Mouse (Mus musculus): ENCODE measurements at regions not wholly inside any gene's neighbourhood (a gene's known extent, or its start where the extent isn't known, plus 50 kb on each side); places are given as distances from the start of the nearest gene placed in this dataset.

DNA sequence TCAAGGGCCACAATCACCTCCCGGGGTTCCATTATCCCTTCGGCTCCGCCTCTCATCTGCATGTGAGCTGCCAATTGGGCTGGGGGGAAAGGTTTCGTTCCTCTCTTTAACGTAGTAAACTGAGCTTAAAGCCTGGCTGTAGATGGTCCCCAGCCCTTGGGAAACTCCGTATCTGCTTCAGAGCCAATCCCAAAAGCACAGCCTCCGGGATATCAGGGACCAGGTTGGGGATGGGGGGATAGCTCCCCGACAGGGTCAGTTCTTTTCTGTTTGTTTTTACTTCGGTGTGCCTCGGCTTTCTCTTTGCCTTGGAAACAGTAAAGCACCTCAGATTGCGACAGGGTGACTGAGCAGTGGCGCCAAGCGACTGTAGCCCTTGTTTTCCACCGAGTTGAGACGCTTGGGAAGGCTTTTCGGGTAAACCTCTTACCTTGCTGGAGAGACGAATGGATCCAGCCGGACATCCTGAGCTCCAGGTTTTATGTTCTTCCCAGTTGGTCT lies 64.5 kb downstream of the Tfap2c start:
- DNase-seq = no peak

DNA sequence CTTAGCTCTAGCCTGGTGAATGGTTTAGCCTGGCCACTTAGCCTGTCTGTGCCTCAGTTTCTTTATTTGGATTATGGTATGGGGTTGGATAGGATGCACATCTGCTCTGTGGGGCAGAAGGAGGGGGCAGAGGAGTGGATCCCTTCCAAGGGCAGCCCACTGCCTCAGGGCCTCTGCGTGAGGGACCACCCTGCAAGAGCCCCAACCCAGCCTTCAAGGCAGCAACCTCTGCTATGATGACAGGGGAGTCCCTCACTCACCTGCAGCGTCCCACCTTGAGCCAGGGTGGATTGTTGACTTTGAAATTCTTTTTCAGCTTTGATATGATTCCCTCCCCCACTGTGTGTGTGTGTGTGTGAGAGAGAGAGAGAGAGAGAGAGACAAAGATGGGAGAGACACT lies 65.8 kb downstream of the Tfap2c start:
- no peak for DNase-seq

GRCm38 (mm10) chr2:172615582-172615981 lies 66.2 kb downstream of the Tfap2c start:
- DNase-seq = no peak

DNA sequence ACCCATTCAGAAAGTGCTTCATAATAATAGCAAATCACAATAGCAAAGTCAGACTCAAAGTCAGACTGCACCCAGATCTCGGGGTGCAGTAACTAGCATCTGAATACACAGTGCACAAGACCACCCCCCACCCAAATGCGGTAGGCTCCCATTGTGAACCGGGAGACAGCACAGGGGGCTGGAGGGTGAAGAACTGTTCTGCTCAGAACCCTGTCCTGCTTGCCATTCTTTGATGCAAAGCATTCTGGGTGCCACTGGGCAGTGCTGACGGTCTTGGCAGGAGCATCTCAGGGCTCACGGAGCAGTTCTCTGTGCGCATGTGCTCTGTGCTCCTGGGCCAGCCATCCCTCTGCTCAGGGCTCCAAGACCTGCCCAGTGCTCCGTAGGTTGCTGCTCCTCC lies 69.8 kb downstream of the Tfap2c start:
- no peak for DNase-seq

DNA sequence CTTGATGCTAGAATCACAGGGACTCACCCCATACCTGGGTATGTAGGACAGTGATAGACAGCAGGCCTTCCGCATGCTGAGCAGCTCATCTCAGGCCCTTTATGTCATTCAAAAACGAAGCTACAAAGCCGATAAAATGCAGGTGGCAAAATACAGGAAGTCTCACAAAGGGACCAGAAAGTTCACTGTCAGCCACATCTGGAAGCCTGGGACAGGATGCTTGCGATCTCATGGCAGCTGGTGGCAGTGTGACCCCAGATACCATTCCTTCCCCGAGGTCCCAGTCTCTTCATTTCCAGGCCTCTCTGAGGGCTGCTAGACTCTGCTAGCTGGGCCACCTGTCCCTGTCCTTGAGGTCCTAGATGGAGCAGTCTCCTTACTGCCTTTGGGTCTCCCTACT lies 70.6 kb downstream of the Tfap2c start:
- no peak for DNase-seq

DNA sequence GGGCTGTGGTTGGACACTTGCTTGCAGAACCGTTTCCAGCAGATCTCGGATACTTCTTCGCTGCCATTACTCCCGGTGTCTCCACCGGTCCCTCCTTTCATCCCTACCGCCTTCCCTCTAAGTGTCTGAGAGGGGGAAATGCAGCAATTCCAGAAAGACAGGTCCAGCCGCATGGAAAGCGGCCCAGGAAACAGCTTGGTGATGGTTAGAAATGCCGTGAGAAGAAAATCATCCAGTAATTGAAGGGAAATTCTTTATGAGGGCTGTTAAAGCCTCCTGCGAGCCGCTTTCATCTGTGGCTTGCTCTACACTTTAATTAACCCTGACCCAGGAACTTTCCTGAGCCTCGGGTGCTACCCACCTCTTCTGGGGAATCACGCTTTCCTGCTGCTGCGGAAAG lies 74.3 kb downstream of the Tfap2c start:
- DNase-seq = no peak

DNA sequence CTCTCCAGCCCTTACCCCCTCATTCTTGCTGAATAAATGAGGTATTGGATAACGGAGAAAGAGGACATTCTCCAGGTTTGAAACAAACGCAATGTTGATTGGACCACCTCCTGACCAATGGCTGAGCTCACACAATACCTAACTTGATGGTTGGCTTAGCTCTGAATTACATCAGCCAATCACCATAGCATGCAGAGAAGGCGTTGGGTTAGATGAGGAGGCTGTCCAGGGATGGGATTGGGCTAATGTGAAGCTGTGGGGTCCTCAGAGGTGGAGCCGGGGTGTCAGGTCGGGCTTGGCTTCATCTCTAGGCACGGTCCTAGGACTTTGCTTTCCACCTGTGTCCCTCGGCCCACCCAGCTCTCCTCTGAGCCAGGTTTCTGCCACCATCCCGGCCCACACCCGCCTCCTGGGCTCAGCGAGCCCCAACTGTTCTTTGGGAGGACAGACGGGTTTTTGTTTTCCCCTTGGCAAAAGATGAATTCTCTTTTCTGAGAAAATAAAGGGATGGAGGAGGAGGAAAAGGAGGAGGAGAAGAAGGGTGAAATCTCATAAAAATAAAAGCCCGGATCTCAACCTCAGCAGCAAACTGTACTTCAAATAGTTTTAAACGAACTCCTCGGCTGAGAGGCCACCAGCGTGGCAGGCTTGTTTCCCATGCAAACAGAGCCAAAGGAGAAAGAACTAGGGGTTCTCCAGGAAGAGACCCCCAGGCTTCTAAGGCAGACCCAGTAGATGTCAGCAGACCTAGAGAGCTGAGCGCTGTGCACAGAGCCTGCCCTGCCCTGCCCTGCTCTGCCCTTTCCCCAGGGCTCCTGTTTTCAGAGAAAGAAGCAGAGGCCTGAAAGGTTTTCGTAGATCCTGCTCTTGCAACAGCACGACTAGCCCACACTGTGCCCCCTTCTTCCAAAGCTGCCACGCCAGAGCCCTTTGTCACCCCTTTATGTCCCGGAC lies 78.2 kb downstream of the Tfap2c start:
- DNase-seq = no peak

DNA sequence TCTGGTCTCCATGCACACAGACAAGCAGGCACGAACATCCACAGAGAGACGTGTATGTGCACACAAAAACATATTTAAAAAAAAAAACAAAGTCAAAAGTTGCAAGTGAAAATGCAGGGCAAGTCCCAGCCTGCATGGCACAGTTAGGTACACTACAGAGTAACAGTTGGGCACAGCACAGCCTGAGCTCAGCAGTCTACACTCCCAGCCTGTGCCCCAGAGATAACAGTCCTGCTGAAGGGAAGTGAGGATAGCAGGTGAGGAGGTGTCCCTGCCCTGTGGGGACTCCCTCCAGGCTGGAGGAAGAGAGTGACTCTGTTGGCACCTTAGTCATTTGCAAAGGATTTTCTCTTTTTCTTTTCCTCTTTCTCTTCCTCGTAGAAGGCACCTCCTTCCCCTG lies 80.9 kb downstream of the Tfap2c start:
- no peak for DNase-seq

DNA sequence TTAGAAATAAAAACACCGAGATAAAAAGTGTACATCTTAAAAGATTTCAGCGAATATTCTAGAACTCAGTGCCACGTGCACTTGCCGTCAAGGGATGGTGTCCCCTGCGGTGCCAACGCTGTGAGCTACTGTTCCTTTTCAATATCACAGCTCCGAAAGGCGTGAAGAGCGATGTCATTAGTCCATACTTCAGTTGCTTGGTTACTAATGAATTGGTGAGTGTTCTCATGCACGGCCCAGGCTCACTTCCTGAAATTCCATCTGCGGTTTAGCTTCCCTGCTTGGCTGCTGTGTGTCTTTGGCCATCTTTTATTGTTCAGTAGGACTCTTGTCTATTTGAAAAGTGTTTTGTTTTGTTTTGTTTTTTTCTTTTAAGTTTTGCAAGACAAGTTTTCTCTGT lies 93.2 kb downstream of the Tfap2c start:
- DNase-seq = no peak

GRCm38 (mm10) chr2:172643860-172644259 lies 94.5 kb downstream of the Tfap2c start:
- DNase-seq = no peak

- DNase-seq = no peak
Measured at GRCm38 (mm10) chr2:172644451-172644850, 95.1 kb downstream of the Tfap2c start.

- no peak for DNase-seq
Measured at GRCm38 (mm10) chr2:172648072-172648471, 98.7 kb downstream of the Tfap2c start.

DNA sequence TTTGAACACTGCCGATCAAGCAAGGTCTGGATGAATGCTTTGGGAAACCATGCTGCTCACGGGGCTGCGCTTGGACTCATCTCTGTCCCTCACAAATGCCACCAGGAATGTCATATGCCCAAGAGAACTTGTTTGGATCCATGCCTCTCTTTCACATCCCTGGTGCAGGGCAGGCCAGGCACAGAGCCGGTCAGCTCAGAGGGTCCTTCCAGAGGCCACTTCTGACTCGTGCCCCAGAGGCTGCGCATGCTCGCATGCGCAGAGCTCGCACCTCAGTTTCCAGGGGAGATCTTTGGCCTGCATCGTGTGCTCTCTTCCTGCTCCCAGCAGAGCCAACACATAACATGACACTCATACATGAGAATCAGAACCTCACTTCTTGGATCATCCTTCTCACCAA lies 111.1 kb downstream of the Tfap2c start:
- DNase-seq = no peak

- DNase-seq = no peak
Measured at GRCm38 (mm10) chr2:172660916-172661315, 111.5 kb downstream of the Tfap2c start.

DNA sequence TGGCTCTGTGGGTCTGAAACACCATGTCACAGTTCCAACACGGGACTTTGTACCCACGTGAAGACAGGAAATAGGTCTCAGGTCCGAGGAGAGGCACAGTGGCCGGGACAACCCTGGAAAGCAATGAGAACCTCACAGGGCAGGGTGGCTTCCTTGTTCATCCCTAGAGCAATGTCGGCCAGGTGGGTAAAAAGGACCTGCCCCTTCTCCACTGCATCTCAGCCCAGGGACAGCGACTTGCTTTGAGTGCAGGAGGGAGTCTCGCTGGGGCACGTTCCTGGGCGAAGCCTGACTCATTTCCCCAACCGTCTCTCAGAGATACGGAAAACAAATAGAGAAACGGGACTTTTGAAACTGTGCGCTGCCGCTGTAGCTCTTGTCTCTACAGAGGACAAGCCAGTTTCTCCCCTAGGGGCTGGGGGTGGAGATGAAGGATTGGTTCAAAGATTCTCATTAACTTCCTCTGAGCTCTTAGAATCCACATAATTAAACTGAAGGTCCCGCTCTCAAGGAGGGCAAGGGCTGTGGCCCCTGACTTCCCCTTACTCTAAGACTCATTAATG lies 112.1 kb downstream of the Tfap2c start:
- DNase-seq = no peak

DNA sequence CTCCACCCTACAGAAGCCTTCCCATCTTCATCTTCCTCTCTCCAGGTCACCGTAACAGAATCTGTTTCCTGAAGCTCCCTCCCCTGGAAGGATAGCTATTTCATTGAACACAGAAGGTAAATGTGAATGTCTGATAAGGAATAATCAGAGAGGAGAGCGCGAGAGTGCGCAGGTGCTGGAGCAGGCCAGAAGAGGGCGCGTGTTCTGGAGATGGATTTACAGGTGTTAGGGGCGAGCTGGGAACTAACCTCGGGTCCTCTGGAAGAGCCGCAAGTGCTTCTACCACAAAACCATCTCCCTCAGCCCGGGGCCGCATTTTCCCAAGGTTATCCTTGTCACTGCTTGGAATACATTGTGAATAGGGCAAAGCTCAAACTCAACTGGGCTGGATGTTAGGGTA lies 112.8 kb downstream of the Tfap2c start:
- no peak for DNase-seq

- no peak for DNase-seq
Measured at GRCm38 (mm10) chr2:172663681-172664080, 114.3 kb downstream of the Tfap2c start.

- no peak for DNase-seq
Measured at GRCm38 (mm10) chr2:172673081-172673480, 123.7 kb downstream of the Tfap2c start.

GRCm38 (mm10) chr2:172674641-172675040 lies 125.2 kb downstream of the Tfap2c start:
- no peak for DNase-seq

GRCm38 (mm10) chr2:172675081-172675480 lies 125.7 kb downstream of the Tfap2c start:
- no peak for DNase-seq

- DNase-seq = no peak
Measured at GRCm38 (mm10) chr2:172690196-172690595, 140.8 kb downstream of the Tfap2c start.

DNA sequence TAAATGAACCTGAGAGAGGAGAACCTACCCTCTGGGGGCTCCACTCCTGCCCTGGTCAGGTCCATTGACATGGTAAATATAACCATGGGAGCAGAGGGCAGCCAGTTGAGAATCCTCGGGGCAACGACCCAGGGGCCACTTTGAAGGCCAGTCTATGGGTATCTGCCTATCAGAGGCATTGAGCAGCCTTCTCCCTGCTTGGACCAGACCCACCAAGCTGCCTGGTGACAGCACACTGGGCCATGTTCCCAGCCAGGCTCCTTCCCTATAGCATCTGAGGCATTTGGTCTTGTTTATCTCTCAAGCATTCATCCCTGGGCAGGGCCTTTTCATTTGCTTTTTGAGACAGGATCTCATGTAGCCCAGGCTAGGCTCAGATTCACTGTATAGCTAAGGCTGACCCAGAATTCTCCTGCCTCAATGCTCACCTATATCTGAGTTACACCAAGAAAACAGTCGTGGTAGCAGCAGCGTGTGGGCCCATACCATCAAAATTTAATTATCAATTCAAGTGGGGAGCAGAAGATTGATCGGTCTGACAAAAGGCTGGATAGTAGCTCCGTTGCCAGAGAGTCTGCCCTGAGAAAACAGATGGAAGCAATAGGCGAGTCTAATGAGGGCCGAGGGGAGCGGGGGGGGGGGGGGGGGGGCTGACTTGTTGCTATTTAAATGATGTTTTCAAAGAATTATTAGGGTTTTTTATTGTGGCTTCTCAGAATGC lies 141.7 kb downstream of the Tfap2c start:
- no peak for DNase-seq

DNA sequence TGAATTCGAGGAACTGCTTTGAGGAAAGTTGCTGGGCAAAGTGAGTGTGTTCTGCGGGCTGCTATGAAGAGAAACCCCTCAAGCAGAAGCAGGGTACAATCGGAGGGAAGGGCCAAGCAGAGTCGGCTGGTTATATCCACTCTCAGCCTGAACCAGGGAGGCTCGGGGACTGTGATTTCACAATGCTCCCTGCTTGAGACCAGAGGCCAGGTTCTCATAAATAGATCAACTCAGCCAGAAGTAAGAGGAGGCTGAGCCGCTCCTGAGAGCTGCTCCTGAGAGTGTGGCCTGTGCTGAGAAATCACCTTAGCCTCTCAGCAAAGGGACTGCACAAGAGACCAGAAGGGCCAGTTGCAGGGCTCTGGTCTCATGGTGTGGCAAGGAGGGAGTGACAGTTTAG lies 149.6 kb downstream of the Tfap2c start:
- no peak for DNase-seq

DNA sequence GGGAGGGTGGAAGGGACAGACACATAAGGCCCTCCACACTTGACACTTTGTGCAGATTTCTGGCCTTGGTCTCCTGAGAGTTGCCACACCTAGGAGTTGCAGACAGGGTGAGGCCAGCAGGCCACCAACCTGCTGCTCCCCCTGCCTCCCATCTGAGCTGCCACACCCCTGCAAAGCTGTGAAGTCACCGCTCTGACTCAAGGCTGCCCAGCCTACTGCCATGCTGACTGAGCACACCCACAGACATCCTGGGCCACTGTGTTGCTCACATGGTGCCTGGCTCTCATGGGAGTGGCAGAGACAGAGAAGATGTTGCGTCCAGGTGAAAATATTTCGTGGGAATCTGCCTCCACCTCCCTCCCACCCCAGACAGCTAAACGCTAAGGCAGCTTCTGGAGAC lies 150.3 kb downstream of the Tfap2c start:
- no peak for DNase-seq

Measured in right cerebral cortex, postnatal 25 days (tissue).